Mouse (Mus musculus): ENCODE data around the gene Dppa2. TPM values are rescaled to one million over a fixed set of nuclear protein-coding genes. Genes with fewer than 3 reads are reported as not detected.

The Dppa2 gene
- polyA plus RNA-seq, 1 experiment, result not detected

DNA sequence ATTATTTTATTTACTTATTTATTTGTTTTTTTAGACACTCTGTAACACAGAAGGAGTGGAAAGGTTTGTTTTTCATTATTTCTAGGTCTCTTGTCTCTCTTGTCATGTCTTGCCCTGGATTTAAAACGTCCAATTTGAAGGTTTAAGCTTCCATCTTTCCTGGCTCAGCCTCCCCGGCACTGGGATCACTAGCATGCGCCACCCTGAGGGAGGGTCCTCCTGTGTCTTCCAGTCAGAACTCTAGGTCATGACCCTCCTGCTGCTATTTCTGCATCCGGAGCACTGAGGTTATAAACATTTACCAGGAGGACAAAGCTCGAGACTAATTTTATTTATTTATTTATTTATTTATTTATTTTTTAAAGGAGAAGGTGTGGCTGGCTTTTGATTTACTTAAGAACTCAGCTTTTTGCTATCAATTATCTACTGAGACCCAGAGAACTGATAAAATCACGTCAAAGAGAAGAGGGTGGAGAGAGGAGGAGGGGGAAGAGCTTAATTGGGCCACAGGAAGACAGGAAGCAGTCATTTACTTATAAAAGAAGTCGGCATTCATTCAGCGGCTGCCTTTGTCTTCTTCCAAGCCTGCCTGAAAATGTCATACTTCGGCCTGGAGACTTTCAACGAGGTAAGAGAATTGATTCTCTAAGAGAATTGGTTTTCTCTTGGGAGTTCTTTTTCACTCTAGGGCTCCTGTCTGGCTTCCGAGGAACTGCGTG, 6.4 kb downstream of the Dppa2 start:
- Histone ChIP-seq H3K27ac (ENCODE audit: insufficient read depth, low read depth, low read length) (no peak overlapping the region), H3K36me3 (ENCODE audit: control insufficient read depth, insufficient read depth, low read length) (no peaks in the 10 kb centered on the region), H3K4me3 (ENCODE audit: low read depth, low read length) (no peak overlapping the region), H3K4me1 (ENCODE audit: control insufficient read depth, insufficient read depth, insufficient read length, low read length) (no peaks in the 10 kb centered on the region), H3K27me3 (ENCODE audit: control insufficient read depth, insufficient read depth, low read length) (no peaks in the 10 kb centered on the region)
- WGBS, result 79% methylated on average over 12 of the region's 12 CpGs
- TF ChIP-seq CTCF (IDR thresholded peaks at IDR 0.05; ENCODE audit: extremely low read depth, insufficient read length, insufficient replicate concordance, low read depth, low read length) (no peak), POLR2A (IDR thresholded peaks at IDR 0.05; ENCODE audit: low read depth, low read length) (no peak)

DNA sequence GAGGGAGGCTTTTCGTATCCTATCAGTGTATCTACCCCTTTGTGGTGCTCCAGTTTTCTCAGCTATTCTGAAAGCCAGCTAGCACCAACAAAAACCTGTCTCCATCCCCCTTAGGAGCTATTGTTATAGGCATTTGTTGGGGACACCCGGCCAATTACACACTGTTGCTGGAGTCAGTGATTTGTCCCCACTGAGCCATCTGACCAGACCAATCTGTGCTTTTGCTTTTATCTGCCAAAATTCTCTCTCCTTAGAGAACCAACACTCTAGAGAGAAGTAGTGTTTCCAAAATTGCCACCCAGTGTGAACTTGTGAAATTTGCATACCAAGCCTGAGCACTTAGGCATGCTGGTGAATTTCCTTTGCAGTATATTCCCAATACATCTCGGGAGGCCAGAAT, 11.6 kb downstream of the Dppa2 start:
- no peak for TF ChIP-seq POLR2A (IDR thresholded peaks at IDR 0.05; ENCODE audit: low read depth, low read length)
- no peak for TF ChIP-seq CTCF (IDR thresholded peaks at IDR 0.05; ENCODE audit: extremely low read depth, insufficient read length, insufficient replicate concordance, low read depth, low read length)

DNA sequence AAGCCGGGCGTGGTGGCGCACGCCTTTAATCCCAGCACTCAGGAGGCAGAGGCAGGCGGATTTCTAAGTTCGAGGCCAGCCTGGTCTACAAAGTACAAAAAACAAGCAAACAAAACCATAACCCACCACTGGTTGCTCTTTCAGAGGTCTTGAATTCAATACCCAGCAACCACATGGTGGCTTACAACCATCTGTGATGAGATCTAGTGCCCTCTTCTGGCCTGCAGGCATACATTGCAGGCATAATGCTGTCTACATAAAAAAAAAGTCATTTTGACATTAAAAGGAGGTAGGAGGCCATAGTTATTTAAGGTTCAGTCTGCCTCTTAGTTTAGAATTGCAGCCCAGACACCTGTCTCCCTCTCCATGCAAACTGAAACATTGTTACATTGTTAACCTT, 17.1 kb downstream of the Dppa2 start:
- no peaks in the 10 kb centered on the region for H3K4me1 ChIP-seq (ENCODE audit: control insufficient read depth, insufficient read depth, insufficient read length, low read length)

More for the DNA sequence above, 11.6 kb downstream of the Dppa2 start:
- Histone ChIP-seq H3K27ac (ENCODE audit: insufficient read depth, low read depth, low read length) (no peak overlapping the region), H3K4me3 (ENCODE audit: low read depth, low read length) (no peak overlapping the region), H3K36me3 (ENCODE audit: control insufficient read depth, insufficient read depth, low read length) (no peaks in the 10 kb centered on the region), H3K27me3 (ENCODE audit: control insufficient read depth, insufficient read depth, low read length) (no peaks in the 10 kb centered on the region), H3K4me1 (ENCODE audit: control insufficient read depth, insufficient read depth, insufficient read length, low read length) (no peaks in the 10 kb centered on the region)
- 89% methylated on average over 3 of the region's 3 CpGs for WGBS

DNA sequence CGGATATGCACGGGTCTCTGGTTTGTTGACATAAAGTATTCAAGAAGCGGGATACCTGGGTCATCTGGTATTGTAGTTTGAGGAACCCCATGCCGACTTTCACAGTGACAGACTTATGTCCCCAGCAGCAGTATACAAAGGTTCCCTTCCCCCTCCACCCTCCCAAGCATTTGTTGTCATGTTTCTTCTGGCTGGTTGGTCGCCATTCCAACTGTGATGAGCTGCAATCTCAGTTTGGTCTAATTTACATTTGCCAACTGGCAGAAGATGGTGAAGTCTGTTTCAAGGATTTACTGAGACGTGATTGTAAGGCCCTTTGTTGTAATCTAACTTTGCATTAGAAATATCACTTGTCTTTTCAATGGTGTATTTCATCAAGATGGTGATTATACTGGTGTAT, 19.4 kb downstream of the Dppa2 start:
- WGBS, result 81% methylated on average over 6 of the region's 6 CpGs

More for the DNA sequence above, 17.1 kb downstream of the Dppa2 start:
- Histone ChIP-seq H3K27ac (ENCODE audit: insufficient read depth, low read depth, low read length) (no peak overlapping the region), H3K4me3 (ENCODE audit: low read depth, low read length) (no peak overlapping the region), H3K36me3 (ENCODE audit: control insufficient read depth, insufficient read depth, low read length) (no peaks in the 10 kb centered on the region), H3K27me3 (ENCODE audit: control insufficient read depth, insufficient read depth, low read length) (no peaks in the 10 kb centered on the region)
- TF ChIP-seq POLR2A (IDR thresholded peaks at IDR 0.05; ENCODE audit: low read depth, low read length) (no peak), CTCF (IDR thresholded peaks at IDR 0.05; ENCODE audit: extremely low read depth, insufficient read length, insufficient replicate concordance, low read depth, low read length) (no peak)
- WGBS, result 98% methylated on average over 6 of the region's 6 CpGs

DNA sequence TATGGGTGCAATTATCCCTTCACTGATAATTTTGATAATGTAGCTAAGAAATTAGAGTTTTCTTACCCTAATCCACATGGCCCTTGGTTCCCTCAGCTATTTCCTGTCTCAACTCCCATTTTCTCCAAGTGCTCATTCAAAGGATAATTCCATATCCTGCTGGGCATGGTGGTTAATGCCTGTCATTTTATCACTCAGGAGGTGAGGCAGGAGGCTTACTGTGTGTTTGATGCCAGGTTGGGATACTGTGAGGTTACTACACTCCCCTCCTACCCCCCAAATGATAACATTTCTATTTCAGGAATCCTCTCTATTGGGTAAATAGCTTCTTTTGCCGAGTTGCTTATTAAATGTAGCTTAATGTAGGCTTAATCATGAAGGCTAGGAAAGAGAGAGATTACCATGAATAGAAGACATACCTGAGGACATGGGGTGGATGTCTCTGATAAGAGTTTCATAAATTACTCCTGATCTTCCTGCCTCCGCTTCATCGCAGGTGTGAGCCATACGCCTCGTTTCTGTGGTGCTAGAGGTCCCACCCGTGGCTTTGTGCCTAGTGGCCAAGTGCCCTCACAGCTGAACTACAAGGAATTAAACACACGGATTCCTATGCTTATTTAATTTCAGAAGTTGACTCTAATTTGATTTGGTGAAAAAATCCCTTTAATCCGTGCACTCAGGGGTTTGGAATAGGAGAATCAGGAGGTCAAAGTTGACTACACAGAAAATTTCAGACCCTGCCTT, 20.1 kb downstream of the Dppa2 start:
- no peak for TF ChIP-seq POLR2A (IDR thresholded peaks at IDR 0.05; ENCODE audit: low read depth, low read length)
- TF ChIP-seq CTCF (IDR thresholded peaks at IDR 0.05; ENCODE audit: extremely low read depth, insufficient read length, insufficient replicate concordance, low read depth, low read length), result no peak
- no peak overlapping the region for H3K4me3 ChIP-seq (ENCODE audit: low read depth, low read length)
- WGBS, result 81% methylated on average over 8 of the region's 8 CpGs
- H3K27ac ChIP-seq (ENCODE audit: insufficient read depth, low read depth, low read length), result no peak overlapping the region
- no peaks in the 10 kb centered on the region for H3K36me3 ChIP-seq (ENCODE audit: control insufficient read depth, insufficient read depth, low read length)
- H3K4me1 ChIP-seq (ENCODE audit: control insufficient read depth, insufficient read depth, insufficient read length, low read length), result no peaks in the 10 kb centered on the region
- H3K27me3 ChIP-seq (ENCODE audit: control insufficient read depth, insufficient read depth, low read length), result no peaks in the 10 kb centered on the region

More for the DNA sequence above, 19.4 kb downstream of the Dppa2 start:
- Histone ChIP-seq H3K27me3 (ENCODE audit: control insufficient read depth, insufficient read depth, low read length) (no peaks in the 10 kb centered on the region), H3K4me3 (ENCODE audit: low read depth, low read length) (no peak overlapping the region), H3K36me3 (ENCODE audit: control insufficient read depth, insufficient read depth, low read length) (no peaks in the 10 kb centered on the region), H3K27ac (ENCODE audit: insufficient read depth, low read depth, low read length) (no peak overlapping the region), H3K4me1 (ENCODE audit: control insufficient read depth, insufficient read depth, insufficient read length, low read length) (no peaks in the 10 kb centered on the region)
- TF ChIP-seq POLR2A (IDR thresholded peaks at IDR 0.05; ENCODE audit: low read depth, low read length), result no peak
- no peak for TF ChIP-seq CTCF (IDR thresholded peaks at IDR 0.05; ENCODE audit: extremely low read depth, insufficient read length, insufficient replicate concordance, low read depth, low read length)

DNA sequence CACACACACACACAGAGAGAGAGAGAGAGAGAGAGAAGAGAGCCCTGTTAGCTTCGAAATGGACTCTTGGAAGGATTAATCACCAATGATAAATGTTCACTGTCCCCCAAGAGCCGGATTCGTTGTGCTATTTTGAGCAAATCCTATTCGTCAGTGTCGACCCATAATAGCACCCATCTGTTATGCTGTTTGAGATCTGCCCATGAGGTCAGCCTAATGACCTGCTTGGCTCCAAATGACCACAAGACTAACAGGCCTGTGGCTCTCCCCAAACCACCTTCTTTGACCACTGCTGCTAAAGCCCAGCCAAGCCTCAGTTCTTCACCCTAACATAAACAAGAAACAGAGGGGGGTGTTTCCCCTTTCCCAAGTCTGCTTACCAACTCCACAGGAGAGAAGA, 23.2 kb downstream of the Dppa2 start:
- no peaks in the 10 kb centered on the region for H3K4me1 ChIP-seq (ENCODE audit: control insufficient read depth, insufficient read depth, insufficient read length, low read length)
- no peak for TF ChIP-seq CTCF (IDR thresholded peaks at IDR 0.05; ENCODE audit: extremely low read depth, insufficient read length, insufficient replicate concordance, low read depth, low read length)
- no peak for TF ChIP-seq POLR2A (IDR thresholded peaks at IDR 0.05; ENCODE audit: low read depth, low read length)
- H3K4me3 ChIP-seq (ENCODE audit: low read depth, low read length), result no peak overlapping the region
- H3K27ac ChIP-seq (ENCODE audit: insufficient read depth, low read depth, low read length), result no peak overlapping the region
- WGBS, result 65% methylated on average over 5 of the region's 5 CpGs
- no peaks in the 10 kb centered on the region for H3K27me3 ChIP-seq (ENCODE audit: control insufficient read depth, insufficient read depth, low read length)
- no peaks in the 10 kb centered on the region for H3K36me3 ChIP-seq (ENCODE audit: control insufficient read depth, insufficient read depth, low read length)

DNA sequence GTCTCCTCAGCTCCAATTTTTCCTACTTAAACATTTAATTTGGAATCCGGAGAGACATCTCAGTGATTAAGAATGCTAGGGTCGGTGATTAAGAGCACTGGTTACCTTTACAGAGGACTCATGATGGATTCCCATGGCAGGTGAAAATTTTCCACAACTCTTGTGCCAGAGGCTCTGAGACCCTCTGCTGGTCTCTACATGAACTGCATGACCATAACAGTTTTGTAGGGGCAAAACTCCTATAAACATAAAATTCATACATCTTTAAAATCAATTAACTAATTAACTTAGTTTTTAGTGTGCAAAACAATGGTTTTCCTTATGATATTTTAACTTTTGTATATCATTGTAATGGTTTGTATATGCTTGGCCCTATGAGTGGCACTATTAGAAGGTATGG, 24.7 kb downstream of the Dppa2 start:
- Histone ChIP-seq H3K36me3 (ENCODE audit: control insufficient read depth, insufficient read depth, low read length) (no peaks in the 10 kb centered on the region), H3K27ac (ENCODE audit: insufficient read depth, low read depth, low read length) (no peak overlapping the region), H3K4me1 (ENCODE audit: control insufficient read depth, insufficient read depth, insufficient read length, low read length) (no peaks in the 10 kb centered on the region), H3K27me3 (ENCODE audit: control insufficient read depth, insufficient read depth, low read length) (no peaks in the 10 kb centered on the region), H3K4me3 (ENCODE audit: low read depth, low read length) (no peak overlapping the region)
- 87% methylated on average over 2 of the region's 2 CpGs for WGBS
- TF ChIP-seq POLR2A (IDR thresholded peaks at IDR 0.05; ENCODE audit: low read depth, low read length), result no peak
- TF ChIP-seq CTCF (IDR thresholded peaks at IDR 0.05; ENCODE audit: extremely low read depth, insufficient read length, insufficient replicate concordance, low read depth, low read length), result no peak

All from small intestine, adult 2 months (tissue).